Mouse (Mus musculus) gastrocnemius, postnatal 36 days (tissue): Measurements from ENCODE around the gene Zbtb8os. TPM values are rescaled to one million over a fixed set of nuclear protein-coding genes. Genes with fewer than 3 reads are reported as not detected.
A peak's percentile ranks its signal among the peaks of the same experiment; 100 is the strongest.
"Not testable (repeated sequence)": the region's sequence is repeated elsewhere in the genome, so short reads cannot be mapped to it uniquely, and the experiment has no call there.

ENCODE experiments used
- DNase-seq, 2 experiments: peaks; one replicate each; pipeline ENCODE4 v3.0.0; 2022
- intact Hi-C: fragments of 180-260 bp; cut with DNase I; formaldehyde crosslinking; loops from one replicate; pipeline ENCODE4 v1.15.1; 2025
- total RNA-seq, 2 experiments: library from RNA; stranded (reverse); gene quantifications; 2 replicates each; pipeline ENCODE4 v1.2.3; 2021

Zbtb8os gene
- total RNA-seq, 2 experiments from 2014 or later: 23.3 to 24.2 TPM

DNA sequence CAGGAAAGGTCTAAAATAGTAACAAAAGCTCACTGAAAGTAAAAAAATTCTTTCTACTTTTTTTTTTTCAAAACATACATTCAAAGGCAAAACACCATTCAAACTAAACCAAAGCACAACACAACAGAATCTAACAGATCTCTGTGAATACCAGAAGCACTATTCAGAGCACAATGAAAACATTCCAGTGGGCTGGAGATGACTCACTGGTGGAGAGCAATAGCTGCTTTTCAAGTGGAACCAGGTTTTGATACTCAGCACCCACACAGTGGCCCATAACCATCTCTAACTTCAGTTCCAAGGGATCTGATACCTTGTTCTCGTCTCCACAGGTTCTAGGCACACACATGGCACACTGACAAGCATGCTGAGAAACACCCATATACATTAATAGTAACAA, 10.7 kb upstream of the Zbtb8os start:
- intact Hi-C loops: no loop called here
- no peak for DNase-seq

- no peak for DNase-seq
- intact Hi-C loops: no loop called here
These were observed 9.3 kb upstream of the Zbtb8os start for GRCm38 (mm10) chr4:129326191-129326590.

DNA sequence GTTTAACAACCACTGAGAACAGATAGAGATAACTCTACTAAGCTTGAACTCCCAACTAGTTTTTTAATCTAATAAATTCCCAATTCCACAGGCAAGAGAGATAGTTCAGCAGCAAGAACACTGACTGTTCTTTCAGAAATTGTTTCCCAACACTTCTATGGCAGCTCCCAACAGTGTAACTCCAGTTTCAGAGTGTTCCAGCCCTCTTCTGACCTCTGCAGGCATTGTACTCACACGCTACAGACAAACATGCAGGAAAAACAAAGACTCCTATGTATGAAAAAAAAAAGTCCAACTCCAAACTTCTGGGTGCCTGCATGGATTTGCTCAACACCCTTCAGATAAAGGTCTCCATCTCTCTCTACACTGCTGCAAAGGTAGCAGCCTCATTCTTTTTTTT, 2.6 kb upstream of the Zbtb8os start:
- intact Hi-C loops: loop anchor here (5.0 kb wide), 1 partner anchor 41 kb away; no protein-coding TSS in a partner anchor

DNA sequence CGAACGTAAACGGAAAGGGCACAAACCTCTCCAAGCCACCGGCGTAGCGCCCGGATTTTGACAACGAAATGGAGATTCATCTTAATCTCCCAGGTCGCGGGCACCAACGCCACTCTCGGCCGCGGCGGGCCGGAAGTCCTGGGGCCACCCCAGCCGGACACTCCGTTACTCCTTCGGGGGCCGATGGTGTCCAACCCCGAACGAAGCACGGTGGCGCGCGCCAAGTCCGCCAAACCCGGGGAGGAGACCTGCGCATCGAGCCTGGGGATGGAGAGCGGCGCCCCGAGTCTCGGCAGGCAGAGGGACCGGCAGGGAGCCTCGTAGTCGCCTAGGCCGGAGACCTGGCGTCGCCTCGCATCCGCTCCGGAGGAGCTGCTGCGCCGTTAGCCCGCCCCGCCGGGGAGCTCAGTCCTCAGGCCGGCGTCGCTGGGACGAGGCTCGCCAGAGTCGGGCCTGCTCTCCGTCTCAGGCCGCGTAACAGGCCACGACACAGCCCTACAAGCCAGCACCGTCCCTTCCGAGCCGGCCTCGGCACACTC, 749 bp upstream of the Zbtb8os start:
- intact Hi-C loops: loop anchor here (5.0 kb wide), 1 partner anchor 42 kb away; no protein-coding TSS in a partner anchor
- DNase-seq: no peak

More for the DNA sequence above, 2.6 kb upstream of the Zbtb8os start:
- no peak for DNase-seq

DNA sequence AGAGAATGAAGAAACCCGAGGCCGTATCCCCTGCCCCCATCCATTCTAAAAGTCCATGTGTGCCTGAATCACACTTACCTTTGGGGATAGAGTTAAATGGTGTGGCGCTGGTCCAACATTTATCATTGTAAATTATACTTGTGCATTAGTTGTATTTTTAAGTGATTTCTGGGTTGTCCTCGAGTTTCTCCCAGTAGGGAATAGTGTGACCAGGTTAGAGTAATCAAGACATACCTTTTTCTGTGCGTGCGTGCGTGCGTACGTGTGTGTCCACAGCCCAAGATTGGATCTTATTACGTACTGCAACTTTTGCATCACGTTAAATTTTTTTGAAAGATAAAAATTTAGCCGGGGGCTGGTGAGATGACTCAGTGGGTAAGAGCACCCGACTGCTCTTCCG, 796 bp downstream of the Zbtb8os start:
- intact Hi-C loops: no loop called here
- no peak for DNase-seq

- intact Hi-C loops: no loop called here
- DNase-seq: no peak
These were observed 4.2 kb downstream of the Zbtb8os start for GRCm38 (mm10) chr4:129339743-129340142.

GRCm38 (mm10) chr4:129341888-129342287, 6.4 kb downstream of the Zbtb8os start:
- DNase-seq: no peak
- intact Hi-C loops: no loop called here

- intact Hi-C loops: no loop called here
- DNase-seq: no peak
These were observed 7.2 kb downstream of the Zbtb8os start for GRCm38 (mm10) chr4:129342705-129343104.

DNA sequence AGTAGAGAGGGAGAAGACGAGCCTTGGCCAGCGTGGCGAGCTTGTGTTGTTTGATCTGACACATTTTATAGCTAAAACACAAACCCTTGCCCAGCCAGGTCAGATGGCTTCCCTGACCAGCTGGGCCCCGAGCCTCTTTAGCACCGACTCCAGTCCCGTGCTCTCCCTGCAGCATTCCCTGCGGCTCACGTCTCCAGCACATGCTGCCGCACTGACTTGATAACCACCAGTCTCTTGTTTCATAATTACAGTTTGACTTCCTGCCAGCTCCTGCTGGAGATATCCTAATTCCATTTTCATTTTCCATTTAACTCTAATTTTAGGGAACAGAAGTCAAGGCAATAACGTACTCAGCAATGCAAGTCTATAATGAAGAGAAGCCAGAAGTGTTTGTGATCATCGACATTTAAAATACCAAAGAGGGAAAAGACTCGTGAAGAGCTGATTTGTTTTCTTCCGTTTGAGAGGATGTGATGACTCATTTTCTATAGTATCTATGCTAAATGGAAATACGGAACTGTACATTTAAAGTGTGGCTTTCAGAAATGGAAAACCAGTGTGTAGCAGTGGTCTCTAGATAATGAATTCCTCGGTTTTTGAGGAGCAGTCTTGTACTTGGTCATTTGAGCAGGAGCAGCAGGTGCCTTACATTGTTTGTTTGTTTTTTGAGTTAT, 11.1 kb downstream of the Zbtb8os start:
- DNase-seq: no peak
- intact Hi-C loops: no loop called here

GRCm38 (mm10) chr4:129350644-129351043, 15.1 kb downstream of the Zbtb8os start:
- DNase-seq: peak; percentile 58 to 72
- intact Hi-C loops: loop anchor here (1.0 kb wide), 1 partner anchor 105 kb away; no protein-coding TSS in a partner anchor

- intact Hi-C loops: no loop called here
- no peak for DNase-seq
These were observed 15.6 kb downstream of the Zbtb8os start for GRCm38 (mm10) chr4:129351111-129351510.

DNA sequence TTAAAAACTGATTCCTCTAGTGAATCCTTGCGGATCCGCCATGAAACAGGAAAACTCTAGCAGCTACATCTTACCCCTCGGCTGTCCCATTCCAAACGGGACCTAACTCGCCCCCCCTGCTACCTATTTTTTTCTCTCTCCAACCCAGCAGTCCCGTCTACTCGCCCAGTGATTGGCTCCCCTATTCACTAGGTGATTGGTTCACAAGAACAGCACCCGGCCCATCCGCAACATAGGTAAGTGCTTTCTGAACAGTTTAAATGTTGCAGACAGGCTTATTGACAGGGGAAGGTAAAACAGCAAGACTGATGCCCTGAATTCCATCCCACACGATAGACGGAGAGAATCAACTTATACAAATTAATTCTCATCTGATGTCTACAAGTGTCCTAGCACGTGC, 17.7 kb downstream of the Zbtb8os start:
- DNase-seq: no peak
- intact Hi-C loops: no loop called here

- DNase-seq: no peak
- intact Hi-C loops: no loop called here
These were observed 18.7 kb downstream of the Zbtb8os start for GRCm38 (mm10) chr4:129354236-129354635.

DNA sequence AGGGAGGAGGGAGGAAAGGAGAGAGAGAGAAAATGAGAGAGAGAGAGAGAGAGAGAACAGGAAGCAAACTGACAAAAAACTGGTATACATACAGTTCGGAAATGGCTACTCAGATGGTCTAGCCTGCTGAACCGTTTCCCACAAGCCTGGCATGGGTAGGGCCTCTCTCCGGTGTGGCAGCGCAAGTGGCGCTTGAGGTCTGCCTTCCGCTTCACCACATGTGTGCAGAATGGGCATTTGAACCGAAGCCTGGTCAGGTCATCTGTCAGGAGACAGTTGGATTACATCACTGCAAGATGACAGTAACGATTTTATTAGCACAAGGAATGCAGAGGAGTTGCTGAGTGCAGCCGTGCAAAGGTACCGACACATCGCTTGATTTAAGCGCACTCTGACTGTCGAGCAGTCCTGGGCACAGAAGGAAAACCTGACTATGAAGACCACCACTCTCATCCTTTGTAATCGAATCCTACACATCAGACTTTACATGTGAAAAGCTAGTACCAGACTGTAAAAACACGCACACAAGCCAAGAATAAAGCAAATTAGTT, 22.2 kb downstream of the Zbtb8os start:
- no peak for DNase-seq
- intact Hi-C loops: no loop called here

DNA sequence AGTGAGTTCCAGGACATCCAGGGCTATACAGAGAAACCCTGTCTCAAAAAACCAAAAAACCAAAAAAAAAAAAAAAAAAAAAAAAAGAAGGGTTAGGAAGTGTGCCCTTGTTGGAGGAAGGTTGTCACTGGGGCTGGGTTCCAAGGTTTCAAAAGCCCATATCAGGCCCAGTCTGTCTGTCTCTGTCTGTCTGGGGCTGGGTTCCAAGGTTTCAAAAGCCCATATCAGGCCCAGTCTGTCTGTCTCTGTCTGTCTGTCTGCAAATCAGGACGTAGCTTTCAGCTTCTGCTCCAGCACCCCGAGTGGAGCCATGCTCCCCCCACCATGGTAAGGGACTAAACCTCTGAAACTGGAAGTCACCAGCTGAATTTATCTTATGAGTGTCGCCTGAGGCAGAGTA, 26.7 kb downstream of the Zbtb8os start:
- intact Hi-C loops, DNase-seq: not testable (repeated sequence)

DNA sequence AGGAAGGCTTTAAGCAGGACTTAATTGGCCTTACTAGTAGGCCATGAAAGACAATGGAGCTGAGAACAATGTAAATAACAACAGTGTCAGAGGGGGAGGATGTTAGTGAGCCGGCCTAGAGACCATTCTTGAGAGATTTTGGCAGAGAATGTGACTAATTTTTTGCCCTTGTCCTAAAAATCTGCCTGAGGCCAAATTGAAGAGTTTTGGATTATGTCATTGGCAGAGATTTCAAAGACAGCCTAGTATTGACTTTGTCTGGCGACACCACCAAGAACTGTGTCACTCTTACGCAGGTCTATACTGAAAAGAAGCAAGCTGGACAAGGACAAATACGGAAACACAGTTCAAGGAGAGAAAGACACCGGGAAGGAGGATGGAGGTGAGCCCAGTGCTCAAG, 27.3 kb downstream of the Zbtb8os start:
- intact Hi-C loops: no loop called here
- no peak for DNase-seq

DNA sequence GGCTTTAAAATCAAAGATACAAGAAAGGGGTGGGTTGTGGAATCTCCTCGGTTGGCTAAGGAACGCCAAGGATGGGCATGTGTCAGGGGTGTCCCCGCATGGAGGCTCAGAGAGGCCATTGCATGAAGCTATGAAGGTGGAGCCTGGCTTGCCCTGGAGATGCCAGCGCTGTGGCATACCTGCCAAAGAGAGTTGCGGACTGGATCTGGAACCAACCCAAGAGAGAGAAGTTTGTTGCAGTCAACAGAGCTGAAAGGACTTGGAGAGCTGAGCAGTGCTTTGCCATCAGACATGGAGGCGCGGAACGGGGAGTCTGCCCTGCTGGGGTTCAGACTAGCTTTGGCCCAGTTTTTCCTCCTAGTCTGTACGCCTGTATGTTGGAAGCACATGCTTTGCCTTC, 28.0 kb downstream of the Zbtb8os start:
- DNase-seq: no peak
- intact Hi-C loops: no loop called here

DNA sequence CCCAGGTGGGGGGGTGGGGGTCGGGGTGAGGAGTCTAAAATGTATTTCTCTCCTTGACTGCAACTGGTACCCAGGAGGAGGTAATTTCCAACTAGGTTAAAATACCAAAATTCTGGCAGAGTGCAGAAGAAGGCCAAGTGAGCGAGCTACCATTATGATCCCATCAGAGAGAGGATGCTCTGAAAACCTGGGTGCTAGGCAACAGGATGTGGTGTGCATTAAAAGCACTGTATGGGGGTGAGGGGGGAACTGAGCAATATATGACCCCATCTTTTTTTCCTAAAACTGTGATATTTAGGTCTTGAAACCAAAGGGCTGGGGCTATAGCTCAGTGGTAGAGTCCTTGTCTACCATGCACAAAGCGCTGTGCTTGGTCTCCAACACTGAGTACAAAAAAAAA, 28.9 kb downstream of the Zbtb8os start:
- intact Hi-C loops: no loop called here
- DNase-seq: no peak

- intact Hi-C loops: no loop called here
- no peak for DNase-seq
These were observed 29.7 kb downstream of the Zbtb8os start for GRCm38 (mm10) chr4:129365224-129365623.

- intact Hi-C loops: no loop called here
- no peak for DNase-seq
These were observed 35.9 kb downstream of the Zbtb8os start for GRCm38 (mm10) chr4:129371391-129371790.

GRCm38 (mm10) chr4:129373202-129373976, 37.9 kb downstream of the Zbtb8os start:
- intact Hi-C loops: no loop called here
- no peak for DNase-seq
